Mouse (Mus musculus): Measurements from ENCODE around the gene Cdc73.

DNA sequence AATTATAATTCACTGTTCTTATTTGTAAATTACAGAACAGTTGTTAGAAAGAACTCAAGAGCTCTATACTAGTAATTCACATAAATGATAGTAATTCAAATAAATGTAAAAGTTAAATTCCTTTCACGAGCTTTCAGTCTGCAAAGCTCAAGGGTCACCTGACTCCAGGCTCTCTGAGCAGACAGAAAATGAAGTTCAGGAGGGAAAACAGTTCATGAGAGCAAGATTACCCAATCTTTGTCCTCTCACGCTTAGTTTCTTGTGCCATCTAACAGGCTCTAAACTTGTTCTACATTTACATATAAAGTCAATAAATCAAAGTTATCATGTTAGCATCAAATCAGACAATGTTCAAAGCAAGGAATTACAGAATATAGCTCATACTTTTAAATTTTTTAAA lies 93.8 kb downstream of the Cdc73 start:
- no peak for TF ChIP-seq CTCF (IDR thresholded peaks at IDR 0.05; ENCODE audit: low read depth, low read length)
- no peak for TF ChIP-seq POLR2A (IDR thresholded peaks at IDR 0.05; ENCODE audit: extremely low read depth, insufficient read depth, low read length)
